Mouse (Mus musculus) cerebellum, adult 2 months (tissue): ENCODE data around the gene Zfp804a. TPM values are rescaled to one million over a fixed set of nuclear protein-coding genes. Genes with fewer than 3 reads are reported as not detected.

Experiments used
- DNase-seq, 2 experiments: peaks; one replicate each; pipeline ENCODE4 v3.0.0; 2021
- H3K27ac ChIP-seq: fragments of 200-500 bp; 2 replicates; pipeline ENCODE4 v1.5.1; 2012; ENCODE audit warnings: low read length, control low read depth, inconsistent platforms; ENCODE audit not compliant: insufficient read depth
- H3K27me3 ChIP-seq: fragments of 200-500 bp; 2 replicates; pipeline ENCODE4 v1.6.1; 2012; ENCODE audit warnings: inconsistent platforms, mild to moderate bottlenecking, low read length, moderate library complexity; ENCODE audit not compliant: control insufficient read depth, insufficient read depth
- H3K4me1 ChIP-seq: fragments of 200-500 bp; 2 replicates; pipeline ENCODE4 v1.6.1; 2011; ENCODE audit warnings: low read length; ENCODE audit not compliant: control insufficient read depth, insufficient read depth
- H3K4me3 ChIP-seq: fragments of 200-500 bp; replicated peaks from 2 replicates; pipeline ENCODE3; 2011; ENCODE audit warnings: mild to moderate bottlenecking, low read depth, low read length, control low read depth; ENCODE audit not compliant: insufficient read depth
- CTCF ChIP-seq: fragments of 200-500 bp; IDR thresholded peaks from 2 replicates; pipeline ENCODE4 v1.5.1; 2011; ENCODE audit warnings: low read depth, mild to moderate bottlenecking, control low read depth, low read length, moderate library complexity, borderline replicate concordance; ENCODE audit not compliant: insufficient read depth
- POLR2A ChIP-seq: fragments of 200-500 bp; IDR thresholded peaks from 2 replicates; pipeline ENCODE4 v1.6.1; 2011; ENCODE audit warnings: low read length, control low read depth, borderline replicate concordance; ENCODE audit not compliant: insufficient read depth
- WGBS: fragments of 180-500 bp; shearing (Covaris S2); methylation state at CpG from one replicate; pipeline ENCODE4 v1.1.7; 2018; 5-methylcytosine and 5-hydroxymethylcytosine counted together
- polyA plus RNA-seq: library from polyadenylated mRNA; depleted of rRNA; stranded (reverse); fragments of >200 nt; gene quantifications from 2 replicates; pipeline ENCODE4 v1.2.3, GENCODE M21; 2012

Zfp804a gene
- polyA plus RNA-seq, 1 experiment = 7.5 TPM

DNA sequence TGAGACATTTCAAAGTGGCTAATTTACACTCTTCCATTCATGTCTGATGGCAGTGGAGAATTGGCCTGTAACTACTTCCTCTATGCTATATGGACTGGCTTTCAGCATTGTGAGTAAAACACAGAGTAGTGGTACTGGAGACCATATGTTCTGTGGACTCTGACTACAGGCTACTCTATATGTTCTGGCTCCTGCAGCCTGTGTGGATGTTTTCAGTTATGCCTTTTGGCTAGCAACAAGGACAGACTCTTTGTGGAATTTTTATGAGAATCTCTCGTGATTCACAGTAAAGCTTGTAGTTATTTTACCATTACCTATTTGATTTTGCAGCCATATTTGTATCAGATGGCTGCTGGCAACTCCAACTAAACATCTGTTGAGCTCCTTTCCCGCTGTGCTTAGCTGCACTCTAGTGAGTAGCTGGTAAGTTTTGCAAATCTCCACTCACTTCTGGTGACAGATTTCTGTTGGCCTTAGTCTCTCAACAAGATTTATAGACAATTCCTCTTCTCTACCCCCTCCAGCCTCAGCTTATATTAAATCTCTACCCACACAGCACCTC, 242.0 kb downstream of the Zfp804a start:
- DNase-seq = no peak
- no peak for TF ChIP-seq CTCF
- no peak for TF ChIP-seq POLR2A
- Histone ChIP-seq H3K4me3 (no peak overlapping the region), H3K27me3 (no peaks in the 10 kb centered on the region), H3K27ac (no peak overlapping the region), H3K4me1 (no peaks in the 10 kb centered on the region)
- WGBS = 27% methylated on average over 2 of the region's 2 CpGs
